Mouse (Mus musculus) liver, embryonic 18 days (tissue): ENCODE results near the gene Vps35. TPM values are rescaled to one million over a fixed set of nuclear protein-coding genes. Genes with fewer than 3 reads are reported as not detected.

Experiments
- polyA plus RNA-seq: library from polyadenylated mRNA; depleted of rRNA; stranded (reverse); fragments of >200 nt; gene quantifications from 2 replicates; pipeline ENCODE4 v1.2.3, GENCODE M21; 2012; rRNA removed

Gene Vps35
- polyA plus RNA-seq, result 27.4 and 28.6 TPM in 2 replicates

GRCm38 (mm10) chr8:85299434-85300077 is at the start of gene Vps35, which contains the start of gene Orc6:
TSS of gene Vps35 (minus strand) at chr8:85299802.
TSS of gene Orc6 (plus strand) at chr8:85299632.

DNA sequence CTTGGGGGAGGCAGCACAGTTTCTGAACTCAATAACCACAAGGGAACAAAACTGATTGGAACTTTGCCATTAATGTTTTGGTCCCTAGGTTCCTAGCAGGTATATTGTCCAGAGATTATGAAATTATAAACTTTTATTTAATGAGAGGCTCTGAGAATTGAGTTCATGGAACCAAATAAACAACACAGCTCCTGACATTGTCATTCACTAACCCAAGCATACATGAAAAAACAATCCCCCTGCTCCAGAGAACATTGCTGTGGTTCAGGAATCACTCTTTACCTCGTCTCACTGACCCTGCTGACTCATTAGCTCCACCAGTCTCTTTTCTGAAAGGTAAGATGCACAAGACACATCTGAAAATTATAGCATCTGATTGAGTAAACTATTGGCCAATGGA is 73.9 kb downstream of the Vps35 start, which contains the start of gene Olfr371:
Olfr371 (plus strand) TSS at position 301 of the 400 bp plus-strand sequence.

Other genes starting within 250 kb of the Vps35 start
- gene Fbxw9, start 239.7 kb downstream of the Vps35 start, polyA plus RNA-seq, result 11.8 and 12.7 TPM in 2 replicates
- gene Gm5741, start 231.8 kb downstream of the Vps35 start, polyA plus RNA-seq, result 0.26 TPM in 1 of 2 replicates, not detected in the other
- gene Dhps, start 228.0 kb downstream of the Vps35 start, polyA plus RNA-seq, result 17.8 and 18.4 TPM in 2 replicates
- 39.8 and 41.3 TPM in 2 replicates for gene Wdr83os, start 219.1 kb downstream of the Vps35 start, polyA plus RNA-seq
- gene Wdr83, start 218.5 kb downstream of the Vps35 start, polyA plus RNA-seq, result 22.9 and 26.2 TPM in 2 replicates
- gene Man2b1, start 216.5 kb downstream of the Vps35 start, polyA plus RNA-seq, result 41.9 and 48.3 TPM in 2 replicates
- gene Zfp791, start 176.7 kb downstream of the Vps35 start, polyA plus RNA-seq, result 4.4 and 5.3 TPM in 2 replicates
- gene Cks1brt, start 147.9 kb downstream of the Vps35 start, polyA plus RNA-seq, result not detected in 2 replicates
- not detected in 2 replicates for gene Olfr371, start 73.8 kb downstream of the Vps35 start, polyA plus RNA-seq
- gene Orc6, start 170 bp downstream of the Vps35 start, polyA plus RNA-seq, result 33.7 and 35.9 TPM in 2 replicates
- gene Mylk3, start 86.5 kb upstream of the Vps35 start, polyA plus RNA-seq, result 19.8 and 22.4 TPM in 2 replicates
- 7.2 and 8.5 TPM in 2 replicates for gene 4921524J17Rik, start 133.0 kb upstream of the Vps35 start, polyA plus RNA-seq
- gene Gpt2, start 192.8 kb upstream of the Vps35 start, polyA plus RNA-seq, result 18.2 and 19.1 TPM in 2 replicates